Mouse (Mus musculus) limb, embryonic 14.5 days (tissue): Measurements from ENCODE around the gene Tbc1d17. TPM values are rescaled to one million over a fixed set of nuclear protein-coding genes. Genes with fewer than 3 reads are reported as not detected.

Source experiments
- ATAC-seq: fragments of 200-750 bp; cut with Nextera tagmentation; 2 replicates; pipeline ENCODE4 v1.8.0; 2017; ENCODE audit warnings: low read depth, moderate number of reproducible peaks, moderate TSS enrichment; ENCODE audit not compliant: low FRiP score
- DNase-seq: peaks from one replicate; pipeline ENCODE4 v3.0.0-alpha.2; 2015; ENCODE audit warnings: low spot score
- H3K27ac ChIP-seq: fragments of 300-500 bp; sonication (generic); replicated peaks from 2 replicates; pipeline ENCODE4 v1.5.1; 2014; ENCODE audit warnings: low read depth, mild to moderate bottlenecking, low read length, moderate library complexity, mixed read lengths
- H3K27me3 ChIP-seq: fragments of 300-500 bp; sonication (generic); 2 replicates; pipeline ENCODE4 v1.6.1; 2014; ENCODE audit warnings: low read length, mixed read lengths; ENCODE audit not compliant: control insufficient read depth, insufficient read depth
- H3K36me3 ChIP-seq: fragments of 300-500 bp; sonication (generic); 2 replicates; pipeline ENCODE4 v1.6.1; 2014; ENCODE audit warnings: mild to moderate bottlenecking, low read length, moderate library complexity, mixed read lengths; ENCODE audit not compliant: control insufficient read depth, insufficient read depth
- H3K4me1 ChIP-seq: fragments of 300-500 bp; sonication (generic); 2 replicates; pipeline ENCODE4 v1.6.1; 2014; ENCODE audit warnings: antibody characterized with exemption, low read length, mixed read lengths; ENCODE audit not compliant: control insufficient read depth, insufficient read depth
- H3K4me2 ChIP-seq: fragments of 300-500 bp; sonication (generic); replicated peaks from 2 replicates; pipeline ENCODE4 v1.6.1; 2014; ENCODE audit warnings: low read depth, mild to moderate bottlenecking, low read length, moderate library complexity; ENCODE audit not compliant: severe bottlenecking
- H3K4me3 ChIP-seq: fragments of 300-500 bp; sonication (generic); replicated peaks from 2 replicates; pipeline ENCODE4 v1.5.1; 2014; ENCODE audit warnings: low read length
- H3K9ac ChIP-seq: fragments of 300-500 bp; sonication (generic); 2 replicates; pipeline ENCODE4 v1.6.1; 2014; ENCODE audit warnings: mild to moderate bottlenecking, low read depth, low read length, moderate library complexity; ENCODE audit not compliant: severe bottlenecking
- H3K9me3 ChIP-seq: fragments of 300-500 bp; sonication (generic); 2 replicates; pipeline ENCODE4 v1.6.1; 2016; ENCODE audit warnings: low read length; ENCODE audit not compliant: control insufficient read depth
- POLR2A ChIP-seq: fragments of 200-500 bp; IDR thresholded peaks from 2 replicates; pipeline ENCODE4 v1.8.0; 2012; ENCODE audit warnings: inconsistent platforms, mild to moderate bottlenecking, moderate library complexity, borderline replicate concordance; ENCODE audit not compliant: insufficient read depth, insufficient read length; ENCODE audit errors: extremely low read depth
- WGBS: fragments of 180-500 bp; shearing (Covaris S2); extraction: QIAGEN DNeasy Blood & Tissue Kit; methylation state at CpG from one replicate; pipeline ENCODE4 v1.1.7; 2014; 5-methylcytosine and 5-hydroxymethylcytosine counted together
- polyA plus RNA-seq, 2 experiments: library from polyadenylated mRNA; depleted of rRNA in 1 of 2; stranded (reverse) in 1 of 2; unstranded in 1 of 2; fragments of >200 nt; fragmentation: Nextera tagmentation in 1 of 2; extraction: Ambion mirVana in 1 of 2; gene quantifications; 2 replicates each; pipeline versions ENCODE4 v1.2.1 to v1.2.3; 2012 to 2014

The Tbc1d17 gene
- polyA plus RNA-seq, 2 experiments, result 76.0 to 86.0 TPM

- no peaks in the 10 kb centered on the region for H3K27me3 ChIP-seq
- TF ChIP-seq POLR2A, result no peak
- H3K4me2 ChIP-seq, result no peak overlapping the region
- H3K4me1 ChIP-seq, result peaks cover 29% of the 10 kb centered on the region
- no peak overlapping the region for H3K4me3 ChIP-seq
- no peak for DNase-seq
- no peaks in the 10 kb centered on the region for H3K9me3 ChIP-seq
- H3K9ac ChIP-seq, result no peak overlapping the region
- ATAC-seq, result no peak
- WGBS, result 88% methylated on average over 3 of the region's 3 CpGs
- no peak overlapping the region for H3K27ac ChIP-seq
- peaks cover 20% of the 10 kb centered on the region for H3K36me3 ChIP-seq
These were observed 45.3 kb upstream of the Tbc1d17 start for GRCm38 (mm10) chr7:44894175-44894574.

- TF ChIP-seq POLR2A, result no peak
- DNase-seq (no peak), ATAC-seq (no peak)
- H3K4me3 ChIP-seq, result peak overlapping the region; percentile 83
- H3K36me3 ChIP-seq, result peaks cover 26% of the 10 kb centered on the region
- peak overlapping the region; percentile 32 for H3K9ac ChIP-seq
- 29% methylated on average over 8 of the region's 8 CpGs for WGBS
- no peaks in the 10 kb centered on the region for H3K27me3 ChIP-seq
- H3K9me3 ChIP-seq, result no peaks in the 10 kb centered on the region
- H3K4me1 ChIP-seq, result peaks cover 29% of the 10 kb centered on the region
- peak overlapping the region; percentile 93 for H3K4me2 ChIP-seq
- H3K27ac ChIP-seq, result peak overlapping the region; percentile 98
These were observed 44.3 kb upstream of the Tbc1d17 start for GRCm38 (mm10) chr7:44893197-44893596.

DNA sequence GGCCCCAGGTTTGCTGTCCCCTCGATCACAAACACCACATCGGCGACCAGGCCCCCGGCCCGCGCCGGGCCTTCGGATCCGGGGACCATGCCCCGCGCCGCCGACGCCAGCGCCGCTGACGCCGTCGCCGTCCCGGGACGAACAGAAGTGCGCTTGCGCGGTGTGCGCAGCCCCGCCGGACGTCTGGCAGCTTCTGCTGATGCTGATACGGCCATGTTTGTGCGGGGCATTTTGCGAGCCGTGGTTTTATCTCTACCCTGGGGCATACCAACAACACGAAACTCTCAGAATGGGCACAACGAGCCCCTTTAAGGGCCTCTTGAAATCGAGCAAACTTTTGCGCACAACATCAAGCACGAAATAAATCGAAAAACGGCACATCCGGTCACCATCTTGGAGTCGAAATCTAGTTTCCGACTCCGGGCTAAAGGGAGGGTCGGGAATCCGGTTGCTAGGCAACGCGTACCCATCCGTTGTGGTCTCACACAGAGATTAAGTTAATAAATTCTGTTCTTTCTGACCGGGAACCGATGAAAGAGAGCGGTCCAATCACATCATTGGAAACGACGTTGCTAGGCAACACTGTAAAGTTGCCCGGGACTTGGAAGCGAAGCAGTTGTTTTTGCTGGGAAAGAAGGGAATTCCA is 43.5 kb upstream of the Tbc1d17 start, which contains the start of gene Med25:
Med25 (minus strand) TSS at position 437 of the 646 bp plus-strand sequence.
- Histone ChIP-seq H3K36me3 (peaks cover 26% of the 10 kb centered on the region), H3K4me1 (peaks cover 28% of the 10 kb centered on the region), H3K9ac (peak within 1 kb of the TSS; percentile 84), H3K27ac (peak within 1 kb of the TSS; percentile 98), H3K9me3 (no peaks in the 10 kb centered on the region), H3K27me3 (no peaks in the 10 kb centered on the region), H3K4me3 (peak within 1 kb of the TSS; percentile 83), H3K4me2 (peak within 1 kb of the TSS; percentile 93)
- WGBS, result under 1% methylated on average over 56 of the region's 56 CpGs
- TF ChIP-seq POLR2A, result 0 out of 2 replicates have a peak, but pooled peaks have one; percentile 88
- DNase-seq, result peak; percentile 99
- peak; percentile 88 for ATAC-seq

DNA sequence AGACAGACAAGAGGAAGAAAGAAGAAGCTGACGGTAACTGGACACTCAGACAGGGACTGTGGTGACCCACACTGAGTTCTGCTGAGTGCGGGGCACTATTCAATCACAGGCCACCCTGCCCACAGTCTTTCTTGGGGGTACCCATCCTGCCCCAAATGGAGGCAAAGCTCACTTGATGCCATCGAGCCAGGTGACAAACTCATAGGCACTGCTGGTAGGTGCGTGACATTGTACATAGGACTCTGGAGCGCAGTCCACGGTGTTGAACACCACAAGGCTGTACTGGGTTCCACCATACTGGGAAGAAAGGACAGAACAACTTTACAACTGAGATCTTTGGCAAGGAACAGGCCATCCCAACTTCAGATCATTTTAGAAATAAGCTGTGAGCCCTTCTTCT is 42.7 kb upstream of the Tbc1d17 start:
- peak overlapping the region; percentile 93 for H3K4me2 ChIP-seq
- no peaks in the 10 kb centered on the region for H3K9me3 ChIP-seq
- H3K27ac ChIP-seq, result peak overlapping the region; percentile 98
- H3K27me3 ChIP-seq, result no peaks in the 10 kb centered on the region
- H3K4me1 ChIP-seq, result peaks cover 21% of the 10 kb centered on the region
- peak overlapping the region; percentile 84 for H3K9ac ChIP-seq
- no peak for ATAC-seq
- DNase-seq, result no peak
- peak overlapping the region; percentile 83 for H3K4me3 ChIP-seq
- TF ChIP-seq POLR2A, result no peak
- WGBS, result 26% methylated on average over 6 of the region's 6 CpGs
- H3K36me3 ChIP-seq, result peaks cover 33% of the 10 kb centered on the region

GRCm38 (mm10) chr7:44890737-44891136 is 41.9 kb upstream of the Tbc1d17 start:
- no peak overlapping the region for H3K27ac ChIP-seq
- 87% methylated on average over 4 of the region's 4 CpGs for WGBS
- no peaks in the 10 kb centered on the region for H3K27me3 ChIP-seq
- 0 out of 2 replicates have a peak overlapping the region, but pooled peaks have one; percentile 83 for H3K4me3 ChIP-seq
- TF ChIP-seq POLR2A, result no peak
- ATAC-seq (no peak), DNase-seq (no peak)
- peaks cover 40% of the 10 kb centered on the region for H3K36me3 ChIP-seq
- H3K4me2 ChIP-seq, result peak overlapping the region; percentile 93
- H3K4me1 ChIP-seq, result peaks cover 20% of the 10 kb centered on the region
- peak overlapping the region; percentile 84; the same call in 1 of the 2 replicates for H3K9ac ChIP-seq
- no peaks in the 10 kb centered on the region for H3K9me3 ChIP-seq

- Histone ChIP-seq H3K9me3 (no peaks in the 10 kb centered on the region), H3K4me3 (no peak overlapping the region), H3K9ac (no peak overlapping the region), H3K4me2 (no peak overlapping the region), H3K27me3 (no peaks in the 10 kb centered on the region), H3K4me1 (peaks cover 18% of the 10 kb centered on the region), H3K36me3 (peaks cover 46% of the 10 kb centered on the region), H3K27ac (no peak overlapping the region)
- ATAC-seq (no peak), DNase-seq (no peak)
- WGBS, result 94% methylated on average over 6 of the region's 7 CpGs
- TF ChIP-seq POLR2A, result no peak
These were observed 41.3 kb upstream of the Tbc1d17 start for GRCm38 (mm10) chr7:44890180-44890579.
